Mouse (Mus musculus): ENCODE results near the gene Cemip2. TPM values are rescaled to one million over a fixed set of nuclear protein-coding genes. Genes with fewer than 3 reads are reported as not detected.

The Cemip2 gene
- polyA plus RNA-seq, 1 experiment from 2014 or later = 38.5 TPM

DNA sequence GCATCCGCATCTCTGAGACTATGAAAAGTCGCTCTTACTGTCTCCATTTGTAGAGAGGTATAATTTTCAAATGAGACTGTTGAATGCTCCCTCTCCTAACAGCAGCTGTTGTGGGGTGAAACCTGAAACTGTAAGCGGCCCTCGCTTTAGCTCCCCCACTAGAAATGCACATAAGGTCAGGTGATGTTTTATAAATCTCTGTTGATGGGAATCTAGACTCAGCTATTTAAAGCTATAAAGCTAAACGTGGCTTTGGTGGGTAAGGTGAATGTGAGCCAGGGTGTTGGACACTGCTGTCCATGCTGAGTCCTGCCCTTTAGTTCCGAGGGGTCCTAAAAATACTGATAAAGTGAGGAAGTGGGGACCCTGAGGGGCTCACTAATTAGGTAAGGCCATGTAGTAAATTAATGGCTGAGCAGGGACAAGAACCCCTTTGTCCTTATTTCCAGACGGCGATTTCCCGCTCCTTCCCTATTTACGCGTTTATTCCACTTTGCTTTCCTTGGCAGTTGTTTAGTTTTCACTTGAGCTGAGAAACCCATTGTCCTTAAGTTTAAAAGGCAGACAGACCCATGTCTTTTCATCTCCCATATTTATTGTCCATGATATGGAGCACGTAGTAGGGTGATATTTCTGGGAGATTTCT, 3.8 kb downstream of the Cemip2 start:
- peaks cover 83% of the 10 kb centered on the region for H3K4me1 ChIP-seq (replicated peaks)
- peak overlapping the region; percentile 86 for H3K4me2 ChIP-seq
- no peaks in the 10 kb centered on the region for H3K9me3 ChIP-seq
- ATAC-seq (ENCODE audit: low read depth) = no peak
- H3K4me3 ChIP-seq = peak overlapping the region; percentile 96
- no peaks in the 10 kb centered on the region for H3K36me3 ChIP-seq
- peak overlapping the region; percentile 95 for H3K9ac ChIP-seq
- 11% methylated on average over 12 of the region's 12 CpGs for WGBS
- peak overlapping the region; percentile 97 for H3K27ac ChIP-seq (replicated peaks)
- no peaks in the 10 kb centered on the region for H3K27me3 ChIP-seq

GRCm38 (mm10) chr19:21783717-21784116, 5.6 kb downstream of the Cemip2 start:
- peak overlapping the region; percentile 72; the same call in 1 of the 2 replicates for H3K9ac ChIP-seq
- no peaks in the 10 kb centered on the region for H3K27me3 ChIP-seq
- H3K4me3 ChIP-seq = no peak overlapping the region
- H3K4me1 ChIP-seq (replicated peaks) = peaks cover 94% of the 10 kb centered on the region
- 64% methylated on average over 3 of the region's 3 CpGs for WGBS
- no peak for ATAC-seq (ENCODE audit: low read depth)
- H3K9me3 ChIP-seq = no peaks in the 10 kb centered on the region
- no peaks in the 10 kb centered on the region for H3K36me3 ChIP-seq
- peak overlapping the region; percentile 52 for H3K4me2 ChIP-seq
- peak overlapping the region; percentile 97 for H3K27ac ChIP-seq (replicated peaks)

DNA sequence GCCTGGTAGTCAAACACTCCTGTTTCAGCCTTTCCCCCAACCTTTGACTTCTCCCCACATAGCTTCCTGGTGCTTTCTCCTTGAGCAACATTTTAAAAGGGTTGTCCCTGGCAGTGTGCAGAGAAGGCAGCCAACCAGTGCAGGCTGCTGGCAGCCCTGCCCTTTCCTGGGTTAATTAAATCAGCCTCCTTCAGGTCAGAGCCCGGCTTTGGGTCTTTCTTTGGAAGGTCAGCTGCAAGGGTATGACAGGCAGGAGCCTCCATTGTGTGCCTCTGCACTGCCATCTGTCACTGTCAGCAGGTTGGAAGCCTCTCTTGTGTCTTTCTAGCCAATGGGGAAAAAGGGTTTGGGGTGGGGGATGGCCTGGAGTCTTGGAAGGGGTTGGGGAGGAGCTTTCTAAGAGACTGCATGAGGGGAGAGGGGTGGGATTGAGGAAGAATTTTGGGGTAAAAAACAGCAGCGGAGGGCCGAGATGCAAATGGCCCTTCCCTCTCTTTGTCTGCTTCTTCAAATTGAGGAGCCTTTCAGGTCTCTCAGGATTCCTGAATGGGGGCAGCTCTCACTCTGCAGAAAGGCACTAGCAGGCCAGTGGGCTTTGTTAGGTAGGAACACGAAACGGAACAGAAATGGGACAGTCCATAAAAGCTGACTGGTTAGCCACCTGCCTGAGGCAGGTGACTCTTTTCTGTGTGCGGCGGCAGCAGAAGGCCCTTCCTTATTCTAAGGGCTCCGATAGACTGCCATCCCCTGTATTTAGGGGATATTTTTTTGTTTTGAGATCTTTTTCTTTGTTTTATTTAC, 6.4 kb downstream of the Cemip2 start:
- H3K36me3 ChIP-seq = no peaks in the 10 kb centered on the region
- peaks cover 96% of the 10 kb centered on the region for H3K4me1 ChIP-seq (replicated peaks)
- no peaks in the 10 kb centered on the region for H3K9me3 ChIP-seq
- peak overlapping the region; percentile 52 for H3K4me2 ChIP-seq
- peak overlapping the region; percentile 18 for H3K4me3 ChIP-seq
- peak; percentile 56 for ATAC-seq (ENCODE audit: low read depth)
- H3K27ac ChIP-seq (replicated peaks) = peak overlapping the region; percentile 97
- no peaks in the 10 kb centered on the region for H3K27me3 ChIP-seq
- H3K9ac ChIP-seq = peak overlapping the region; percentile 72
- 10% methylated on average over 8 of the region's 8 CpGs for WGBS

GRCm38 (mm10) chr19:21785132-21785528, 7.0 kb downstream of the Cemip2 start:
- Histone ChIP-seq H3K4me2 (peak overlapping the region; percentile 52), H3K27ac (replicated peaks) (peak overlapping the region; percentile 97), H3K4me1 (replicated peaks) (peaks cover 96% of the 10 kb centered on the region), H3K9me3 (no peaks in the 10 kb centered on the region), H3K9ac (peak overlapping the region; percentile 72), H3K36me3 (no peaks in the 10 kb centered on the region), H3K27me3 (no peaks in the 10 kb centered on the region), H3K4me3 (peak overlapping the region; percentile 18; the same call in 1 of the 2 replicates)
- no peak for ATAC-seq (ENCODE audit: low read depth)
- 5% methylated on average over 3 of the region's 3 CpGs for WGBS

- H3K27ac ChIP-seq (replicated peaks) = peak overlapping the region; percentile 74
- H3K27me3 ChIP-seq = no peaks in the 10 kb centered on the region
- peak overlapping the region; percentile 7; the same call in 1 of the 2 replicates for H3K4me2 ChIP-seq
- 21% methylated on average over 6 of the region's 6 CpGs for WGBS
- H3K9ac ChIP-seq = 0 out of 2 replicates have a peak overlapping the region, but pooled peaks have one; percentile 22
- H3K4me3 ChIP-seq = no peak overlapping the region
- H3K9me3 ChIP-seq = no peaks in the 10 kb centered on the region
- peaks cover 92% of the 10 kb centered on the region for H3K4me1 ChIP-seq (replicated peaks)
- no peak for ATAC-seq (ENCODE audit: low read depth)
- no peaks in the 10 kb centered on the region for H3K36me3 ChIP-seq
Observed at GRCm38 (mm10) chr19:21787004-21787480, 8.9 kb downstream of the Cemip2 start.

GRCm38 (mm10) chr19:21788999-21789398, 10.9 kb downstream of the Cemip2 start:
- Histone ChIP-seq H3K4me2 (peak overlapping the region; percentile 43), H3K36me3 (peaks cover 12% of the 10 kb centered on the region), H3K27ac (replicated peaks) (peak overlapping the region; percentile 92), H3K9me3 (no peaks in the 10 kb centered on the region), H3K9ac (peak overlapping the region; percentile 60), H3K4me3 (peak overlapping the region; percentile 14; the same call in 1 of the 2 replicates), H3K4me1 (replicated peaks) (peaks cover 80% of the 10 kb centered on the region), H3K27me3 (no peaks in the 10 kb centered on the region)
- WGBS = 11% methylated on average over 8 of the region's 8 CpGs
- no peak for ATAC-seq (ENCODE audit: low read depth)

- 0 out of 2 replicates have a peak overlapping the region, but pooled peaks have one; percentile 35 for H3K9ac ChIP-seq
- no peaks in the 10 kb centered on the region for H3K9me3 ChIP-seq
- peak; percentile 79 for ATAC-seq (ENCODE audit: low read depth)
- peaks cover 18% of the 10 kb centered on the region for H3K36me3 ChIP-seq
- peak overlapping the region; percentile 43 for H3K4me2 ChIP-seq
- H3K27ac ChIP-seq (replicated peaks) = peak overlapping the region; percentile 92
- no peaks in the 10 kb centered on the region for H3K27me3 ChIP-seq
- no peak overlapping the region for H3K4me3 ChIP-seq
- H3K4me1 ChIP-seq (replicated peaks) = peaks cover 73% of the 10 kb centered on the region
- 14% methylated on average over 6 of the region's 6 CpGs for WGBS
Observed at GRCm38 (mm10) chr19:21789676-21790075, 11.5 kb downstream of the Cemip2 start.

DNA sequence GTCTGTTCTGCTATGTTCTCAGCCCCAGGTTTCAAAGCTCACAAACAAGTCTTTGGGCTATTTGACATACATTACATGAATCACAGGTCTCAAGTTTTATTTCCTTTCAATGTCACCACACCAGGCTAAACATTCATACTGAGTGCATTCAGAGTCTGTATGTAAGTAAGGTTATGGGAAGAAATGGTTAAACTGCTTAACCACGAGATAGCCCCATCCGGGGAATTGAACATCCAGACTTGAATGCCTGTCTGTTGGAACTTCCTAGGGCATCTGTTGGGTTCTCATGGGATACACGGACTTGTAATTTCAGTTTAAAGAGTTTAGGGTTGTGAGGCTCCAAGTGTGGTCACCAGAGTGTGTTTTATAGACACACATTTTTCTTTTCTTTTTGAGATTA, 13.2 kb downstream of the Cemip2 start:
- Histone ChIP-seq H3K9me3 (no peaks in the 10 kb centered on the region), H3K4me3 (no peak overlapping the region), H3K4me2 (no peak overlapping the region), H3K9ac (no peak overlapping the region), H3K27me3 (no peaks in the 10 kb centered on the region), H3K4me1 (replicated peaks) (peaks cover 56% of the 10 kb centered on the region), H3K27ac (replicated peaks) (no peak overlapping the region), H3K36me3 (peaks cover 19% of the 10 kb centered on the region)
- no peak for ATAC-seq (ENCODE audit: low read depth)
- WGBS = 55% methylated on average over 3 of the region's 3 CpGs

DNA sequence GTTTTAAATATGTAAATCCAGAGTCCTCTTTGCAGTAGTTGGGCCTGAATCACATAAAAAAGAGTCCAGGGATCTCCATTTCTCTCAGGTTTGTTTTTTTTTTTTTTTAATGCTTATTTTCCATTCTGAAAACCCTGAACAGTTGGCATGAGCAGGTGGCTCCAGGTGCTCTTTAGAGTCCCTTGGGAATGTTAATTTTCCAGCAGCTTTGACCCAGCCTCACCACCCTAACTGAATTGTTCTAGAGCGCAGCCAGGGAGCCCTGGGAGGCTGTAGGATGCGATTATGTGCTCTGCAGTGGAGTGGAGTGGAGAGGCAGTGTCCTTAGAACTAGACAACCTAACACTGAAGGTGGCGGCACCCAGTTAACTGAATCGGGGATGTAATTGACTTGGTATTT, 13.7 kb downstream of the Cemip2 start:
- Histone ChIP-seq H3K9me3 (no peaks in the 10 kb centered on the region), H3K4me1 (replicated peaks) (peaks cover 53% of the 10 kb centered on the region), H3K36me3 (peaks cover 19% of the 10 kb centered on the region), H3K9ac (no peak overlapping the region), H3K27me3 (no peaks in the 10 kb centered on the region), H3K4me3 (no peak overlapping the region), H3K4me2 (no peak overlapping the region), H3K27ac (replicated peaks) (peak overlapping the region; percentile 29; the same call in 1 of the 2 replicates)
- ATAC-seq (ENCODE audit: low read depth) = no peak
- WGBS = 61% methylated on average over 4 of the region's 4 CpGs

DNA sequence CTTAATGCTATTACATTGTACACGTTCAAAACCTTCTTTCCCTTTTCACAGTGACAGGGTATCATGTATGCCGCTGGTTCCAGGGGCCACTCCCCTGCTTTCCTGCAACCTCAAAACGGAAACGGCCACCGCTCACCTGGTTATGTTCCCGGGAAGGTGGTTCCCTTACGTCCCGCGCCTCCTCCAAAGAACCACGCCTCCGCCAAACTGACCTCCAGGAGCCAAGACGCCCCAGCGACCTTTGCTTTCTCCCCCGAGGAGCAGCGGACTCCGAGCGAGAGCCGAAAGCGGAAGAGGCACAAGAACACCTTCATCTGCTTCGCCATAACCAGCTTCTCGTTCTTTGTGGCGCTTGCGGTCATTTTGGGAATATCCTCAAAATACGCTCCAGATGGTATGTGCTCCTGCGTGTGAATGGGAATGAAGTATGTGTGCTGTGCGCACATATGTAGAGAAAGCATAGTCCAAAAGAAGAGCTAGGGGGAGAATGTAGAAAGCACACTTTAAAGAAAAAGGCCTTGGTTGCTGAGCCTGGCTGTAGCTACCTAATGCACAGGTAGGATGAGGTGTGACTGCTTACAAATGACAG, 14.5 kb downstream of the Cemip2 start:
- WGBS = 89% methylated on average over 26 of the region's 26 CpGs
- no peak overlapping the region for H3K9ac ChIP-seq
- ATAC-seq (ENCODE audit: low read depth) = no peak
- H3K27me3 ChIP-seq = no peaks in the 10 kb centered on the region
- H3K36me3 ChIP-seq = peaks cover 26% of the 10 kb centered on the region
- H3K4me3 ChIP-seq = no peak overlapping the region
- H3K9me3 ChIP-seq = no peaks in the 10 kb centered on the region
- H3K4me2 ChIP-seq = no peak overlapping the region
- H3K27ac ChIP-seq (replicated peaks) = peak overlapping the region; percentile 29; the same call in 1 of the 2 replicates
- H3K4me1 ChIP-seq (replicated peaks) = peaks cover 45% of the 10 kb centered on the region

DNA sequence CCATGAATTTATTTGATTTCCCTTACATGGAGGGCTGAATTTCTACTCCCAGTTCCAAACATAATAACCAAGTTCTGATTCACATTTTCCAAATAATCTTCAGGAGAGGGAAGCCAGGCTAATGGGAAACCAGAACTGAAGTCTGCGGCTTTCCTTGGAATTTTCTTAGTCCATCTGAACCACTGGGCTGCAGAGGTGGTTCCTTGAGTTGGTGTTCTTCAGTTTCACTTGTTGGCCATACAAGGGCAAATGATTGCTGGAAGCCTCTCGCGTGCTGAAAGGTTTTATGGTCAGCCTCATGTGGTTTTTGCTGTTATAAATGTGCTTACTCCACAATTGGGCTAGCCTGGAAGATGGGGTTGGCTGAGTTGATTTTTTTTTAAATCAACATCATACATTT, 16.4 kb downstream of the Cemip2 start:
- no peak overlapping the region for H3K4me2 ChIP-seq
- H3K27ac ChIP-seq (replicated peaks) = no peak overlapping the region
- H3K9me3 ChIP-seq = no peaks in the 10 kb centered on the region
- H3K4me3 ChIP-seq = no peak overlapping the region
- peaks cover 41% of the 10 kb centered on the region for H3K4me1 ChIP-seq (replicated peaks)
- no peak for ATAC-seq (ENCODE audit: low read depth)
- no peak overlapping the region for H3K9ac ChIP-seq
- H3K36me3 ChIP-seq = peaks cover 42% of the 10 kb centered on the region
- 62% methylated on average over 3 of the region's 3 CpGs for WGBS
- no peaks in the 10 kb centered on the region for H3K27me3 ChIP-seq

- Histone ChIP-seq H3K4me2 (no peak overlapping the region), H3K4me3 (no peak overlapping the region), H3K36me3 (peaks cover 53% of the 10 kb centered on the region), H3K9ac (no peak overlapping the region), H3K4me1 (replicated peaks) (peaks cover 34% of the 10 kb centered on the region), H3K27me3 (no peaks in the 10 kb centered on the region), H3K27ac (replicated peaks) (no peak overlapping the region), H3K9me3 (no peaks in the 10 kb centered on the region)
- 87% methylated on average over 5 of the region's 5 CpGs for WGBS
- ATAC-seq (ENCODE audit: low read depth) = no peak
Observed at GRCm38 (mm10) chr19:21796333-21796732, 18.2 kb downstream of the Cemip2 start.

Data from neural tube, embryonic 13.5 days (tissue).